Mouse (Mus musculus): ENCODE results near the gene Prdm10. TPM values are rescaled to one million over a fixed set of nuclear protein-coding genes. Genes with fewer than 3 reads are reported as not detected.
A peak's percentile ranks its signal among the peaks of the same experiment; 100 is the strongest.

Gene Prdm10
- total RNA-seq, 2 experiments from 2014 or later, result 16.8 to 17.2 TPM

DNA sequence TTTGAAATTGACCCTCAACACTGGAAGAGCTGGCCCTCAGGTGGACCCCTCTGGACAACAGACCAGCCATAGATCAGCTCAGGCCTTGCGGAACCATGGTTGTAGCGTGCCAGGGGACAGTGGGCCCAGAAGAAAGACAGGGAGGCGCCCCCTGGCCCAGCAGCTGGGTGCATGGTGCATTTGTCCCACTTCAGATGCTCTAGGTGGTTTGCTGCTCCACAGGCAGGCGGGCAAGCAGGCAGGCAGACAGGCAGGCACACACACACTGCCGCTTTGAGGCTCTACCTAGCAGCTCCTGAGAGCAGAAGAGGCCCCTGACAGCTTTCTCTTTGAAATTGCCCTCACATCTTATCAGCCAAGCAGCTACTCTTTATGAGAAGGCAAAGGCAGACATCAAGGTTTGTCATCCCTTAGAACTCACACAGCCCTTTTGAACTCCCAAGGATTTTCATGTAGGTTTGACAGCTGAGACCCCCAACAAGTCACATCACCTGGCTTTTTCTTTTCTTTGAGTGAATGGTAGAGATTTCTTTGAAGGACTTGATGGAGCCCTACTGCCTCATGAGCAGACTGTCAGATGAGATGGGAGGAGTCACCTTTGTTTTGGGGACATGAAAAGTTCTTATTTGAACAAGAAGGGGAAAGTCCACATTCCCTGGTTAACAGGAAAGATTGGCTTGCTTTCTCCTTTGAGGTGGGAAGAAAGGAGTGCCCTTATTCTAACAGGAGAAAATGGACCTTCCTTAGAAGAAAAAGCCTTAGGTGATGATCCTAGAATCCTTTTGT is 21.4 kb downstream of the Prdm10 start:
- no peak for DNase-seq (ENCODE audit: low spot score in 2 of 2)

DNA sequence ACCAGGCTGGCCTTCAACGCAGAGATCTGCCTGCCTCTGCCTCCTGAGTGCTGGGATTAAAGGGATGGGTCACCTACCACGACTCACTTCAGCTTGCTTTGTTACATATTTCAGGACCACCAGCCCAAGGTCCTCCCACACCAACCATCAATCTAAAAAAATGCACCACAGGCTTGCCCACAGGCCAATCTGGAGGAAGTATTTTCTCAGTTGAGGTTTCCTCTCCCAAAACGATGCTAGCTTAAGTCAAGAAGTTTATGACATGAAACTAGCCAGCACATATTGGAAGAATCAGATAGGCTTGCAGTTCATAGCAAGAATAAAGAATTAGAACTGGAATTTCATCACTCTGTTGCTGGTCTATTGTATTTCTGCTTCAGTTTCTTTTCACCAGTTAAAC is 24.0 kb downstream of the Prdm10 start:
- no peak for DNase-seq (ENCODE audit: low spot score in 2 of 2)

DNA sequence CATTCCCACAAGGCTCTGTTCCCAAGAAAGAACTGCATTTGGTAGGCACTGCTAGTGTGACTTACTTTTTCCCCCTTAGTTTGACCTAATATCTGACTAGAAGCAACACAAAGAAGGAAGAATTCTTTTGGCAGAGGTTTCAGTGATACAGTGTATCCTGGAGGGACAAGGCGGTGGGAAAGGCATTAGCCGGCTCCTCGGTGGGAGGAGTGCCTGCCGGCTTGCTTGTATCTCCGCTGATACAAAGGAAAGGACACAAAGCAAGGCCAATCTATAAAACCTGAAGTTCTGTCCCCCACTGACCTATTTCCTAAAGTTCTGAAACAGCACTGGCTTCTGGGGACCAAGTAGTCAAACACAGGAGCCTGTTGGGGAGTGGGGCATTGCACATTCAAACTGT is 24.8 kb downstream of the Prdm10 start:
- no peak for DNase-seq (ENCODE audit: low spot score in 2 of 2)

DNA sequence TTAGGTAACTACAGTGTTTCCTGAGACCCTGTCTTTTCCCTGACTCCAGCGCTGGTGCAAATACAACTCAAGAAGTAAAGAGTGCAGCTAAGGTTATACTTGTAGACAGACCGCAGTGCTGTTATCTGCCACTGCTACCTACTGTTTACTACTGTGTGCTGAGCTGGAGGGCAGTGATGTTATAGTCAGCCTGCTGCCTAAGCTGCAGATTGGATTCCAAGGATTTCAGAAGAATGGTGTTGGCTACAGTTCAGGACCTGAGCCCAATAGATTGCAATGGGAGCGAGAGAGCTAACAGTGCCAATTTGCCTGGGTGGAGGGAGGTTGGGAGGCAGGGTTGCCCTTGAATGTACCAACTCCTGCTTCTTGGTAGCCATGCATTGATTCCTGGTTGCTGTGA is 25.5 kb downstream of the Prdm10 start:
- no peak for DNase-seq (ENCODE audit: low spot score in 2 of 2)

DNA sequence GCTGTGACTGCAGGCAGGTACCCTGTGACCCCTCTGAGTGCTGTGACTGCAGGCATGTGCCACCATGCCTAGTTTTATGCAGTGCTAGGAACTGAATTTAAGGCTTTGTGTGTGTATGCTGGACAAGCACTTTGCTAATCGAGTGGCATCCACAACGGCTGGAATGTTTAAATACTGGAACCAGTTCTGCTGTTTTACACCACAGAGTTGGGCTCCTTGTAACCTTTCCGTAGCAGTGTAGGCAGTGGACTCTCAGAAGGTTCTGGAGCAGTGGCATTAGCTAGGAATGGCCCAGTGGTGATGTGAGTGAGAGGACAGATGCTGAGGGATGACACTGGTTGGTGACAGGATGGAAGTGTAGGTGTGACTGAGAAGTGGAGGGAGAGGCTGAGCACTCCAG is 26.9 kb downstream of the Prdm10 start:
- DNase-seq (ENCODE audit: low spot score in 2 of 2), result no peak

DNA sequence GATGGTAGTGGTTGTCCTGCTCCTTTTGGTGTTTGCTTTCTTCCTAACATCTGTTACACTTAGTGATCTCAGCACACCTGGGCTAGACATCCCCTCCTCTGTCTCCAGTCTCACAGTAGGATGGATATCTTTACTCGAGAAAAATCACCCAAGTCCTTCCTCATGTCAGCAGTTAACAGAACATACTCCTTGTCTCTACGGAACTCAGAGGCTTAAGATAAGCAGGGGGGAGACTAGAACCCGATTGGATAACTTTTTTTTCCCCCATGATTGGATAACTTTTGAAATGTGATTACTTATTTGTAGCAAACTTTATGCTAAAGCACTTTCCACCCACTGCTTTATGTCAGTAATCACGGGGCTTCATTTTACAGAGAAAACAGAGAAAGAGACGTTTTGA is 28.7 kb downstream of the Prdm10 start:
- no peak for DNase-seq (ENCODE audit: low spot score in 2 of 2)

DNA sequence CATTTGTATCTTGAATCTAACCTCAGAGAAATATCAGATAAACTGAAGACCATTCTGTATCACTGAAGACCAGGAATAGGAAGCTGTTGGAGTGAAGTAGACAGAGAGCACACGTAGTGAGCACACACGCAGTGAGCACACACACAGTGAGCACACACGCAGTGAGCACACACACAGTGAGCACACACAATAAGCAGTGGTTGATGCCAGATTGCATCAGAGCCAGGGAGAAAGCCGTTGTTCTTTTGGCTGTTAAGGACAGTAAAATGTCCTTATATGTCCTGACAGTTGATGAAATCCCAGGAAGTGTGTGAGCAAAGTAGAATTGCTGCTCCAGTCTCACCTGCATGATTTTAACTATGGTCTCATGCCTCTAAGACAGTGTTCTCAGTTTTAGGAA is 30.3 kb downstream of the Prdm10 start:
- DNase-seq (ENCODE audit: low spot score in 2 of 2), result no peak

DNA sequence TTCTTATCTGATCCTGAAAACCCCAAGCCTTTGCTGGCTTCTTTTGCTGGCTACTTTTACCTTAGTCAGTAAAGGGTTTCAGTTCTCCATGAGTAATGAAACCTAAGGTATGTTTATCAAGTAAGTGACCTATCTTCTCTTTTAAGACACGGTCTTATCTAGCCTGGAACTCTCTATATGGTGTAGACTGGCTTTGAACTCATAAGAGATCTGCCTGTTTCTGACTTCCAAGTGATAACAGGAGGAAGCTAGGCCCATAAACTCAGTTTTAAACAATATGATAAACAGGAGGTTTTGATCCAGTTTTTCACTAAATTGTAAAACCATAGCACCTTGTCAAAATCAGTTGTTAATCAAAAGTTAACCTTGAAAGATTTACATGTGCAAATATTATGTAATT is 33.5 kb downstream of the Prdm10 start:
- DNase-seq (ENCODE audit: low spot score in 2 of 2), result no peak

DNA sequence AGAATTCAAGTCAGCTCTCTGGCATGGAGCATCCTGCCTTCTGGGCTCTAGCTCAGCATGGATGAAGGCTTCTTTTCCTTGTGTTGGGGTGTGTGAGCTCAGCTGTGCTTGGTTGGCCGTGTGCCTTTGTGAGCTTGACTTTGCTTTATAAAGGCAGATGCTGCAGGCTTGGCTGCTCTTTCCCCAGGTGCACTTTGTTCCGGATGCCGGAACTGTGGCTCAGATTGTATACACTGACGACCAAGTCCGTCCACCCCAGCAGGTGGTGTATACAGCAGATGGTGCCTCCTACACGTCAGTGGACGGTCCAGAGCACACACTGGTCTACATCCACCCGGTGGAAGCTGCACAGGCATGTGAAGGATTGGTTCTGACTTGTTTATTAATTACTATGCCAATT is 35.6 kb downstream of the Prdm10 start:
- no peak for DNase-seq (ENCODE audit: low spot score in 2 of 2)

DNA sequence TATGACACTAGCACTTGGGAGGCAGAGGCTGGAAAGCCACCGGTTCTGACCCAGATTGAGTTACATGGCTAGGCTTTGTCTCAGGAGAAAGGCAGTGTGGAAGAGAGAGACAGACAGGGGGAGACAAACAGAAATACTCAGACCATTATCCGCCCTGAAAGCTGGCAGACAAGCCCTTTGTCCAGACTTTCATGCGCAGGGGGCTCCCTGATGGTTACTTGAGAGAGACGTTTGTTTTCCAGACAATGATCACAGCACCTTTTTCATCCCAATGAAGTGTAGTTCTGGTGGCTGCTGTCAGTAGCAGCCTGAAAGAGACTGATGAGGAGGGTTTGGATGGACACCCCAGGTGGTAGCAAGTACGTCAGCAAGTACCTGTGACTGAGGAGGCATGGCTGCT is 38.6 kb downstream of the Prdm10 start:
- DNase-seq (ENCODE audit: low spot score in 2 of 2), result no peak

DNA sequence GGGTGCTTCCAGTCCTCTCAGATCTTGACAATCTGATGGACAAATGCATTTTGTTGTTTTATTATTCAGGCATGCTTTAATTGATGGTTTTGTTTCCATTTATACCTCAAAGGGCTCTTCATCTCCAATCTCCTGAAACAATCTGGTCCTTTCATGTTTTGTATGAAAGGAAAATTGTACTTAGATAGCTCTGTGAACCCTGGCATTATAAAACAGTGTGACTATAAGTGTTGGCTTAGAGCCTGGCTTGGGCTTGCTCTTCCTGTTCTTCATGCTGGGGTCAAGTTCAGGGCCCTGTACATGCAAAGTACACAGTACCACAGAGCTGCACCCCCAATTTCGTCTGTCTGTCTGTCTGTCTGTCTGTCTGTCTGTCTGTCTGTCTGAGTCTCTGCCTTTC is 40.4 kb downstream of the Prdm10 start:
- DNase-seq (ENCODE audit: low spot score in 2 of 2), result no peak

DNA sequence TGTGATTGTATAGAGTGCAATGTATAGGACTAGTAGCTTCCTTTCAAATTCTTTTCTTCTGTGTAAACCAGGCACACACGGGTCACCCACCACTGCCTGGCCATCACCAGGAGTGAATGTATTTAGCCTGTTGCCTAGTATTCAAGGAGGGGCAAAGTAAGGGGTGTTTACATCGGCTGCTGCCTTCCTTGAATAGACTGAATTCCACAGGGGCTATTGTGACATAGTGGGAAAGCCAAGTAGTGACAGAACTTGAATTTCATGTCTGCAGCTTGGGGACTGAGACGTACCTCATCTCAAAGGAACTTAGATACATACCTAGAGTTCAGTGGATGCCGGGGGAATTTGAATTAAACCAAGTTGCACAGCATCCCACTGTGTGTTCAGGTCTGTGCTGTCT is 41.2 kb downstream of the Prdm10 start:
- no peak for DNase-seq (ENCODE audit: low spot score in 2 of 2)

DNA sequence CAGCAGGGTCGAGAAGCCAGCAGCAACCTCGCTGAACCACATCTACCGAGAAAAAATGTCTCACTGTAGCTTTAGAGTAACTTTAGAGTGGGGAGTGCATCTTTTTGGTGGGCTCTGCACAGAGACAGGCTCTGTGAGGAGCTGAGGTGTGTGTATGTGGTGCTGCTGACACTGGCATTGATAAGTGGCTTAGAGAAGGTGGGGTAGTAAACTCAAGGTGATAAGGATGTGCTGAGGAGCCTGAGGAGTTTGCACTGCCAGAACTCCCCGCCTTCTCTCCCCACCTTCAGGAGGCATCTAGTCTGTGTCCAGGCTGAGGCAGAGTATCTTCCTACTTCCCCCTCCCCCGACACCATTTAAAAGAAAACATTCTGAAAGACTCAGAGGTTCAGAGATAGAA is 41.8 kb downstream of the Prdm10 start:
- DNase-seq (ENCODE audit: low spot score in 2 of 2), result no peak

DNA sequence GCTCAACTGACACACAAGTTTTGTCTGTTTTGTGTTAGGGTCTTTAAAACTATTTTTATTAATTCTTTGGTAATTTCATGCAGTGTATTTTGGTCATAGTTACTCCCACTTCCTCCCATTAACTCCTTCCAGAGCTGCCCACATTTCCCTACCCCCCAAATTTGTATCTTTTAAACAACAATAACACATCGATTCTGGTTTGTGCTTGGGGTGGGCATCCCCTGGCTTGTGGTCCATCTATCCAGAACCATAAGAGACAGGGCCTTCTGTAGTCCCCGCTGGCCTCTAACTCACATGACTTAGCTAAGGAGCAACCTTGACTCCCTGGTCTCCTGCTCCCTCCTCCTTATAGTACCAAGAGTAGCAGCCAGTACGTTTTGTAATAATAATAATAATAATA is 50.5 kb downstream of the Prdm10 start:
- no peak for DNase-seq (ENCODE audit: low spot score in 2 of 2)

DNA sequence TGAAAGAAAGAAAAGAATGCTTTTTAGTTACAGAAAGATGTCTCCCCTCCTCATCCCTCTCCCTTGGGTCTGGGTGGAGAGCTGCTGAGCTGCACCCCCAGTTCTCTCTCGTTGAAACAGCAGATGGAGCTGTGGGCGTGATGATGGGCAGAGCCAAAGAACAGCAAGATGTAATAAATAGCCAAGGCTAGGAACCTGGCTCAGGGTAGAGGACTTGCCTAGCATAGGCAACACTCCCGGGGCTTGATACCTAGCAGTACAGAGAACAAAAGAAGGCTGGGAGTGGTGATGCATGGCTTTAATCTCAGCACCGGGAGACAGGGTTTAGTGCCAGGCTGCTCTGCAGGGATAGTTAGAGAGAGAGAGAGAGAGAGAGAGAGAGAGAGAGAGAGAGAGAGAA is 50.9 kb downstream of the Prdm10 start:
- DNase-seq (ENCODE audit: low spot score in 2 of 2), result peak; percentile 26 to 74

DNA sequence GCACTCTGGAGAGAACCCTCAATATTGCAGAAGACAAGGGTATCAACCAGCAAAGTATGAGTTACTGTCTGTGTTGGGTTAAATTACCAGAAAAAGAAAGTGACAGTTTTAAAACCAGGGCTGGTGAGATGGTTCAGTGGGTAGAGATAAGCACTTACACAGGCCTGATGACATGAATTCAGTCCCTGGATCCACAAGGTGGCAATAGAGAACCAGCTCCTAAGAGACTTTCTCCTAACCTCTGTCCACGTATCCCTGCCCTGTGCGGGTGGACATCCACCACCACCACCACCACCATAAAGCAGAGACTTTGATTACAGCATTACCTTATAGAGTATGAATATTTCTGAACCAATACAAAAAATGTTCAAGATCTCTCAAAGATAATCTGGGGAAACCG is 51.6 kb downstream of the Prdm10 start:
- DNase-seq (ENCODE audit: low spot score in 2 of 2), result no peak

DNA sequence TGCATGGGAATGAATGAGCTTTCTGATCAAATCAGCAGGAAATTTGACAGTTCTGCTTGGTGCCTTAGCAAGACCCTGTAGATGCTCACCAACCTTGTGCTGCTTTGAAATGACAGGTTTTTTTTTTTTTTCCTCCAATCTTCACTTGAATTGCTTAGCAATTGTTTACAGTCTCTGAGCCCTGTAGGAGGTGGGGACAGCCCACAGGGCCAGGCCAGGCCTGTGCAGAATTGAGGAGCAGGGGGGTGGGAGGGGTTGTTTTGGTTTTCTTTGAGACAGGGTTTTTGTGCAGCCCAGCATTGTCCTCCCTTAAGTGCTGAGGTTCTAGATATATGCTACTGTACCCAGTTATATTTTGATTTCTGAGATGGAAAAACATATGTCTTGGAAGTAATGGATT is 52.5 kb downstream of the Prdm10 start:
- DNase-seq (ENCODE audit: low spot score in 2 of 2), result no peak

DNA sequence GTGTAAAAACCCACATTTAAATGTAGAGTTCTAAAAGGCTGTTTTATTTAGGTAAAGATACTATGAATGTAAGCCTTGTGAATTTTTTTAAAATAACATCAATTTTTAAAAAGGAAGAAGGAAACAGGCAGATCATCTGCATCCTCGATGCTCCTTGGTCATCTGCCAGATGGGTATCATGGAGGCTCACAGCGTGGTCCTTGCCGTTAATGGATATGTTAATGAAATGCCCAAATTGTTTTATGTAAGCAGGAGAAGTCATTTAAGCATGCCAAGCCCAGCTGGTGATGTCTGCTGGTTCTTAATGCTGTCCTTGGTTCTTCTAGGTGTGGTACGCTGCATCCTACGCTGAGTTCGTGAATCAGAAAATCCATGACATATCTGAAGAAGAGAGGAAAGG is 54.7 kb downstream of the Prdm10 start:
- no peak for DNase-seq (ENCODE audit: low spot score in 2 of 2)

DNA sequence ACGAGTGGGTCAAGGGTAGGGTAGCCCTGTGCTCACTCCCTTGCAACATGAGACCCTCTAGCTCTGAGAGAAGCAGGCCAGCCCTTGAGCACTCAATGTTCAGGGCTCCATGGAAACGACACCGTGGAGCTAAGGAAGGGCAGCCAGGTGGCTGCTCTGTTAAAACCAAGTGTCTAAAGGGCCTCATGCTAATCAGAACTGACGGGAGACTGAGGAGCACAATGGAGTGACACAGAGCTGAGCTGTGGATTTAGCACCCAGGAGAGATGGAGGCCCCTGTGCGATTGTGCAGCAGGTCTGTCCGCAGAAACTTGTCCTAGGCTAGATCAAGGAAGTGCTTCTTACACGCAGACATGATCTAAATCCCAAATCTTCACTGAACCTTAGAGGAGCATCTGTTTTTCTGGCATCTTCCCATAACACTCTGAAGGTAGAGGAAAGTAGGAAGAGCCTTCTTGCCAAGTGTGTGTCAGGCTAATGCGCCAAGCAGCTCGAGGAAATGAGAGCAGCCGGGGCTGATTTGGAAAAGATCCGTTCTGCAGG is 64.0 kb downstream of the Prdm10 start:
- DNase-seq (ENCODE audit: low spot score in 2 of 2), result no peak

DNA sequence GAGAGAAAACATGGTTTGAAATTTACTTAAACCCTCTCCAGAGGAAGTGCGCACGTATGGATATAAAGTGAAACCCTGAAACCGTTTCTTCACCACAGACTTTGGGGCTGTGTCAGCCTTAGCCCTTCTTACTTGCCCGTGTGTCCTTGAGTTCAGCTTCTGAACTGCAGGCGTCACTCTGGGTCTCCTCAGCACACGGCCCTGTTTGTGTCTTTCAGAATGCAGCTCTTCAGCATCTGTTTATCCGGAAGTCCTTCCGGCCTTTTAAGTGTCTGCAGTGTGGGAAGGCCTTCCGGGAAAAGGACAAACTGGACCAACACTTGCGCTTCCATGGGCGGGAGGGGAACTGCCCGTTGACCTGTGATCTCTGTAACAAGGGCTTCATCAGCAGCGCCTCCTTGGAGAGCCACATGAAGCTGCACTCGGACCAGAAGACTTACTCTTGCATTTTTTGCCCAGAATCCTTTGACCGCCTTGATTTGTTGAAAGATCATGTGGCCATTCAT is 66.3 kb downstream of the Prdm10 start:
- DNase-seq (ENCODE audit: low spot score in 2 of 2), result no peak

DNA sequence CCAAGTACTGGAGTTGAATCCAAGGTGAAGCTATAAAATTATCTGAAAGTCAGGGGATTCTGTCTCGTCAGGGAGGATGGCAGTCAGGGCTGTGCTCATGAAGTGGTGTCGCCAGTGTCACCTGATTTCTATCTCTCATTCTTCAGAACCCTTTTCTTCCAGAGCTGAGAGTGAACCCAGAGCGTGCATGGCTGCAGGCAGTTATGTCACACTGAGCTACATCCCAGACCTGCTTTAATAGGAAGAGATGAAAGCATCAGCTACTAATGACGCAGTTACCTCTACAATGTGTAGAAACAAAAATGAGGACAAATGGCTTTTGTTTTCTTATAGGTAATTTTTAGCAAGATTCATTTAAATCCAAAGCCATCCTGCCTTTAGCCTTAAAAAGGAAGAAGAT is 68.1 kb downstream of the Prdm10 start:
- DNase-seq (ENCODE audit: low spot score in 2 of 2), result no peak

DNA sequence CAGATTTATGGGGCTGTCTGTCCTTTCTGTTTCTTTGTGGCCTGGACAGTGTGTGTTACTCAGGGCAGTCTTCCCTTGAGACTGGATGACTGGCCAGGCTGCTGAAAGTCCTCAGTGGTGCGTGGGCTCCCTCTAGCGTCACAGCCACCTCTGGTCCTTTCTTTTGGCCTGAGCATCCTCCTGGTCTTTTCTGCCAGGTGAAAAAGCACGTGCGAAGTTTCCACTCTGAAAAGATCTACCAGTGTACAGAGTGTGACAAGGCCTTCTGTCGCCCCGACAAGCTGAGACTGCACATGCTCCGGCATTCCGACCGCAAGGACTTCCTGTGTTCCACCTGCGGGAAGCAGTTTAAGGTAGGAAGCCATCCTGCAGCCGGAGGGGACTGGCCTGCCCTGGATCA is 68.6 kb downstream of the Prdm10 start:
- peak; percentile 50 to 67 for DNase-seq (ENCODE audit: low spot score in 2 of 2)

DNA sequence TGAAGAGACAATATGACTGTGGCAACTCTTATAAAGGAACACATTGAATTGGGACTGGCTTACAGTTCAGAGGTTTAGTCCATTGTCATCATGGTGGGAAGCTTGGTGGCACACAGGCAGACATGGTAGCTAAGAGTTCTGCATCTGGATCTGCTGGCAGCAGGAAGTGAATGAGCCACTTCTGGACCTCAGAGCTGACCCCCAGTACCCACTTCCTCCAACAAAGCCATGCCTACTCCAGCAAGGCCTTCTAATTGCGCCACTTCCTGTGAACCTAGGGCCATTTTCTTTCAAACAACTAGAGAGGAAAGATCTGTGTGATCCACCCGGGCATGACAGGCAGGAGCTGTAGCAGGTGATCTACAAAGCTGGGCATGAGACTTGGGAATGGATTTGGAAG is 72.4 kb downstream of the Prdm10 start:
- DNase-seq (ENCODE audit: low spot score in 2 of 2), result no peak
